Mouse (Mus musculus) C2C12 (cell line): ENCODE results near the gene Faf1. TPM values are rescaled to one million over a fixed set of nuclear protein-coding genes. Genes with fewer than 3 reads are reported as not detected.

Experiments used
- H3K27me3 ChIP-seq: one replicate; pipeline ENCODE4 v1.6.1; 2011; ENCODE audit not compliant: control insufficient read depth, insufficient read depth, insufficient read length
- H3K36me3 ChIP-seq: one replicate; pipeline ENCODE4 v1.6.1; 2011; ENCODE audit not compliant: control insufficient read depth, insufficient read depth
- H3K4me3 ChIP-seq: one replicate; pipeline ENCODE4 v1.5.1; 2011; ENCODE audit warnings: mild to moderate bottlenecking, control low read depth; ENCODE audit not compliant: poor library complexity, insufficient read depth, severe bottlenecking
- H3K79me2 ChIP-seq: one replicate; pipeline ENCODE4 v1.6.1; 2011; ENCODE audit not compliant: control insufficient read depth, insufficient read depth
- H3K79me3 ChIP-seq: one replicate; pipeline ENCODE4 v1.6.1; 2011; ENCODE audit warnings: low read depth, control low read depth
- H3ac ChIP-seq: one replicate; pipeline ENCODE3; 2011; ENCODE audit warnings: low read depth; ENCODE audit not compliant: control insufficient read depth, insufficient read length
- CEBPB ChIP-seq: IDR thresholded peaks from one replicate; pipeline ENCODE4 v1.6.1; 2011; ENCODE audit warnings: low read depth, mild to moderate bottlenecking, control low read depth, moderate library complexity
- CTCF ChIP-seq: IDR thresholded peaks from one replicate; pipeline ENCODE4 v1.5.1; 2011; ENCODE audit not compliant: control insufficient read depth, insufficient read depth, insufficient read length
- FOSL1 ChIP-seq: IDR thresholded peaks from one replicate; pipeline ENCODE4 v1.8.0; 2011; ENCODE audit warnings: mild to moderate bottlenecking, low read length; ENCODE audit not compliant: poor library complexity, insufficient read depth, severe bottlenecking
- MAX ChIP-seq: IDR thresholded peaks from one replicate; pipeline ENCODE4 v1.6.1; 2011; ENCODE audit warnings: mild to moderate bottlenecking, control low read depth
- MYOD1 ChIP-seq: IDR thresholded peaks from one replicate; pipeline ENCODE4 v1.6.1; 2011; ENCODE audit warnings: low read depth; ENCODE audit not compliant: control insufficient read depth, insufficient read length
- MYOG ChIP-seq: IDR thresholded peaks from one replicate; pipeline ENCODE4 v1.6.1; 2011; ENCODE audit not compliant: control insufficient read depth, insufficient read length; ENCODE audit errors: extremely low read depth
- USF1 ChIP-seq: IDR thresholded peaks from one replicate; pipeline ENCODE4 v1.6.1; 2011; ENCODE audit warnings: low read depth, mild to moderate bottlenecking, control low read depth, moderate library complexity
- polyA plus RNA-seq: library from polyadenylated mRNA; unstranded; fragments of >200 nt; fragmentation: generic; extraction: Trizol; gene quantifications from one replicate; pipeline ENCODE4 v1.2.1, GENCODE M21; 2012; ENCODE audit warnings: missing spikeins

Gene Faf1
- polyA plus RNA-seq, 1 experiment = 21.4 TPM

DNA sequence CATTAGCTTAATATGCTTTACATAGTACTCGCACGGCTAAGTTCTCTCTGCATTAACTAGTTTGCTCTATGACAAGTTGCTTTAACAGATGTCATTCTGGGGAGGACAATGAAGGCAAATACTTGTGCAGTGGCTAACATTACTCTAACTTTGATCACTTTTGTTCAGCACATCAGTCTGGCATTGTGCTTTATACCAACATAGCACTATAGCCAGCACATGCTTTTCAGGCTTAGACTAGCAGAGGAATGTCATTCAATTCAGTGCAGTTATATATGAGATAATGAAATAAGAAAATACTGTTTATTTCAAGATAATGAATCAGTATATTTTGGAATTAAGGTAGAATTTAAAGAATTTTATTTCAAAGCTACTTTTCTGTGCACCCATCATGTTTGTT is 115.9 kb downstream of the Faf1 start:
- Histone ChIP-seq H3K79me2 (no peaks in the 10 kb centered on the region), H3ac (no peak overlapping the region), H3K36me3 (peaks cover 6% of the 10 kb centered on the region), H3K4me3 (no peak overlapping the region), H3K27me3 (no peaks in the 10 kb centered on the region), H3K79me3 (no peaks in the 10 kb centered on the region)
- no peak for TF ChIP-seq CEBPB
- no peak for TF ChIP-seq USF1
- no peak for TF ChIP-seq MAX
- TF ChIP-seq MYOD1 = no peak
- no peak for TF ChIP-seq FOSL1
- TF ChIP-seq MYOG = no peak
- no peak for TF ChIP-seq CTCF

DNA sequence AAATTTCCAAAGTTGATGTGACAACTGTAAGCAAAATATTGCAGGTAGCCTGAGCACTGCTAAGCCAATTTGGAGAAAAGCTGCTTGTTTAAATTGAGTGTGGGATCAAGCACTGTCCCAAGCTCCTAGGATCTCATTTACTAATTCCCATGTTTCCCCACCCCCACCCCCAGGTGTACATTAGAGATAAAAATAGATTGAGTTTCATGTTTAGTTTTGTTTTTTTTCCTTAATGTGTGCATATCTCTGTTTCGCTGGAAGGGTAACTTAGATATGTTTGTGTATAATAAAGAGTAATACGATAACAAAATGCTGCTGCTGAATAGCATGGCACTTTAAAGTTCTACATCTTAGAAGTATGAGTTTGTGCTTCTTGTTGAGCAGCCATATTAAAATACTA is 116.7 kb downstream of the Faf1 start:
- no peak overlapping the region for H3K4me3 ChIP-seq
- TF ChIP-seq MAX (no peak), CTCF (no peak), FOSL1 (no peak), USF1 (no peak), MYOG (no peak), MYOD1 (no peak), CEBPB (no peak)
- H3ac ChIP-seq = no peak overlapping the region
- H3K79me2 ChIP-seq = no peaks in the 10 kb centered on the region
- H3K36me3 ChIP-seq = peaks cover 6% of the 10 kb centered on the region
- no peaks in the 10 kb centered on the region for H3K79me3 ChIP-seq
- H3K27me3 ChIP-seq = no peaks in the 10 kb centered on the region

DNA sequence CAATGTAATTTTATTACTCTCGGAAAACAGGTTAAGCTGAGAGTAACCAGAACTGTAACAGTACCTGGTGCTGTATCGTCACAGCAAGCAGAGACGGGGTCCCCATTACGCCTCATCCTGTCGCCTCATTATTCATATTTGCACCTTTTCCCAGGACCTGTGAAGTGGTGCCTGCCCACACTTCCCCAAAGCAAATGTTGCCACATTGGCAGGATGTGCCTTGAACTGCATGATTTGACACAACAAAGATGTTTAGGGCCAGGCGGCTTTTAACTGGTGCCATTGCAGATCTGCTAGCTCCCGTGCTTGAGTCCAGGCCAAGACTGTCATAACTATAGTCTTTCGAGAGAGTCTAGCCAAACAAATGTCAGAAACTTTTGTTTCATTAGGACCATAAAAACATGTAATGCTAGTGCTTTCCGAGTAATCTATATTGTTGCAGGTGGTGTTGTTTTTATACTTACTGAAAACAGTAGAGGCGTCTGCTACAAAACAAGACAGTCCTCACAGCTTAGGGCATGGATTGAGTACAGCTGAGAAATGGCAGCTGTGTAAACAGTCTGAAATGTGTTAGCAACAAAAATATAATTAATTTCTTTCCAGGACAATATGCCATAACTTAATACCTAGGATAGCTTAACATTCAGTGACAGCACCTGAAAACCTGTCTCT is 121.3 kb downstream of the Faf1 start:
- TF ChIP-seq MYOD1 = no peak
- TF ChIP-seq MYOG = no peak
- no peak for TF ChIP-seq FOSL1
- no peak for TF ChIP-seq CTCF
- no peak for TF ChIP-seq USF1
- no peak for TF ChIP-seq MAX
- TF ChIP-seq CEBPB = no peak

DNA sequence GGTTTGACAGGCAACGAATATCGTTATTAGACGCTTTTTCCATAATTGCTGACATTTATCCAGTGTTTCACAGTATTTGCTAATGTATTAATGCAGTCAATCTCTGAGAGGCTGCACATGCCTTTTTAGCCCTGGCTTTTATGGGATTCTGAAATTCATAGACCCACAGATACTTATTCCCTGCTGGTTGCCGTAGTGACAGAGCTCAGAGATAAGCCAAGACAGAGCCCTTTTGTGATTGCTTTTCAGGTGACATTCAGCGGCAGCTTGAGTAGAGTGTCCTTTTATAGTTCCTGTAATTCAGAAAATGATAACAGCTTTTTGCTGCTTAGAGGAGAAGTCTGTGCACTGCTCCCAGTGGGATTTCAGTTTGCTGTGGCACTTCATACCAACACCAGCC is 130.0 kb downstream of the Faf1 start:
- no peaks in the 10 kb centered on the region for H3K79me3 ChIP-seq
- TF ChIP-seq MAX (no peak), USF1 (no peak), CEBPB (no peak), MYOD1 (no peak), MYOG (no peak), FOSL1 (no peak), CTCF (no peak)
- H3ac ChIP-seq = no peak overlapping the region
- peaks cover 4% of the 10 kb centered on the region for H3K36me3 ChIP-seq
- no peaks in the 10 kb centered on the region for H3K79me2 ChIP-seq
- no peaks in the 10 kb centered on the region for H3K27me3 ChIP-seq
- no peak overlapping the region for H3K4me3 ChIP-seq

More for the DNA sequence above, 121.3 kb downstream of the Faf1 start:
- Histone ChIP-seq H3K4me3 (no peak overlapping the region), H3K27me3 (no peaks in the 10 kb centered on the region), H3K36me3 (peaks cover 22% of the 10 kb centered on the region), H3K79me3 (no peaks in the 10 kb centered on the region), H3ac (no peak overlapping the region), H3K79me2 (no peaks in the 10 kb centered on the region)

DNA sequence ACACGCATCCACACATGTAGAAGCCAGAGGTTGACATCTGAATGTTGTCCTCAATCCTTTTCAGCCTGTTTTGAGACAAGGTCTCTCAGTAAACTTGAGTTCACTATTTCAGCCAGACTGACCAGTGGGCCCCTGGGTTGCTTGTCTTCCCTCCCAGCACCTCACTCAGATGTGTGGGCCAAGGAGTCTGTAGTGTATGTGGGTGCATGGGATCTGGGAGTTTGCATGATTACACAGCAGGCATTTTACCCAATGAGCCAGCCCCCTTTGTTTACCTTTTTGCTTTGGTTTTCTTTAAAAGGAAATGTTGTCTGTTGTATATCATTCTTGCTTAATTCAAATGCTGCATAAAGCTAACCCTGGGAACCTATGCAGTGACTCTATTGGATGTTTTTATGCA is 138.8 kb downstream of the Faf1 start:
- Histone ChIP-seq H3K27me3 (no peaks in the 10 kb centered on the region), H3ac (no peak overlapping the region), H3K4me3 (no peak overlapping the region), H3K36me3 (no peaks in the 10 kb centered on the region), H3K79me3 (no peaks in the 10 kb centered on the region), H3K79me2 (no peaks in the 10 kb centered on the region)
- no peak for TF ChIP-seq MAX
- TF ChIP-seq FOSL1 = no peak
- TF ChIP-seq MYOD1 = no peak

DNA sequence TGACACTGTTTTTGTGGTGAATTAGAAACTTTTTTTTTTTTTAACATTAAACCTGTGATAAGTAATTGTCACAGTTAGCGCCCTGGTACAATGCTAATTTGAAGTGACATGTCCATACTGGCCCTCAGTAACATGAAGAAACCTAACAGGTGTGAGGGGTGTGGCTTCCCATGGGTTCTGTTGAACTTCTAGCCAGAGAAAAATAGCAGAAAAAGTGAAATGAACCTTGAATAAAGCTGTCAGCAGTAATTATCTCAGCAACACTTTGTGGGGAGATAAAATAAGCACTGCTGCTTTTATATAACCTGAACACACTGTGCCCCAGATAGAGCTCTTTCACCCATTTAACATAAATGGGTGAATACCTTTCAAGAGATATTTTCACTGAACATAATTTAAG is 139.2 kb downstream of the Faf1 start:
- no peak overlapping the region for H3K4me3 ChIP-seq
- no peaks in the 10 kb centered on the region for H3K36me3 ChIP-seq
- no peaks in the 10 kb centered on the region for H3K27me3 ChIP-seq
- TF ChIP-seq CEBPB (no peak), MAX (no peak), FOSL1 (no peak), MYOG (no peak), USF1 (no peak), MYOD1 (no peak), CTCF (no peak)
- no peak overlapping the region for H3ac ChIP-seq
- H3K79me2 ChIP-seq = no peaks in the 10 kb centered on the region
- H3K79me3 ChIP-seq = no peaks in the 10 kb centered on the region
